Mouse (Mus musculus): ENCODE data around the gene Rlf. TPM values are rescaled to one million over a fixed set of nuclear protein-coding genes. Genes with fewer than 3 reads are reported as not detected.

The Rlf gene
- 1.8 and 3.2 TPM in 2 replicates for polyA plus RNA-seq (2012)

DNA sequence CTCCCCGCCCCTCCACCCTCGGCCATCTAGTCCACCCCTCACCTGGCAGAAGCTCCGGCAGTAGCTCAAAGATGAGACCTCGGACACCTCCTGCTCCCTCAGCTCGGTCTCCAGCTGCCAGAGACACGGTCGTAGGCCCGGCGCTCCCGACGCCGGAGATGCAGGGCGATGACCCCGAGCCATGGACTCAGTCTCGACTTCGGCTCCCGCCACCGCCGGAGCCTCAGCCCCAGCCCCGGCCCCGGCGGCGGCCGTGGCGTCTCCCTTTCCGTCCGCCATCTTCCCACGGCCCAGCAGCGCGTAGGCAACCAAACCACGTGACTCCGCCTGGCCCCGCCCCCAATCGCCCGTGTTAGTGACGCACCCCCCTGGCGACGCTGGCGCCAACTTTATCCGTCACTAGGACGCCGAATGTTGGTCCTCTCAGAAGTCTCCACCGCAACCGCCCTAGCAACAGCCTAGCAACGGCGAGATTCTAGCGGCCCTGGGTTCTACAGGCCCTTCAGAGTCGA is at the start of gene Rlf:
Gene Rlf, minus strand, starts transcription at position 292 of the 512 bp plus-strand sequence.

DNA sequence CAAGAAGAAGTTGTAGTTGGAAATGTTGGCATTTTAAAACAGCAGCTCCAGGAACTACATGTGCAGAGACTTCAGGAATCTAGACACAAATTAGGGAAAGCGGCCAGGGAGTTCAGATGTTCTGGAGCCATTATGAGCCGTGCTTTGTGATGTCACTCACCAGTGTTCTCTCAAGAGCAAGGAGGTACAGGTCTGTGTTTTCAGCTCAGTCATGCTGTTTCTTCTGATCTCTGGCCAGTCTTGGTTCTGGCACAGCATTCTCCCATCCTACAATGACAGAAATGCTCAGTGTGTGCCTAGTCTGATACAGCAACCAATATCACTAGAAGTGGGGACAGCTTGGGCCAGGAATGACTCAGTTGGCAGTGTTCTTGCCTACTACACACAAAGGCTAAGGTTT is 105.8 kb downstream of the Rlf start, which contains the start of gene Tmco2:
Gene Tmco2, minus strand, starts transcription at position 101 of the 400 bp plus-strand sequence.

DNA sequence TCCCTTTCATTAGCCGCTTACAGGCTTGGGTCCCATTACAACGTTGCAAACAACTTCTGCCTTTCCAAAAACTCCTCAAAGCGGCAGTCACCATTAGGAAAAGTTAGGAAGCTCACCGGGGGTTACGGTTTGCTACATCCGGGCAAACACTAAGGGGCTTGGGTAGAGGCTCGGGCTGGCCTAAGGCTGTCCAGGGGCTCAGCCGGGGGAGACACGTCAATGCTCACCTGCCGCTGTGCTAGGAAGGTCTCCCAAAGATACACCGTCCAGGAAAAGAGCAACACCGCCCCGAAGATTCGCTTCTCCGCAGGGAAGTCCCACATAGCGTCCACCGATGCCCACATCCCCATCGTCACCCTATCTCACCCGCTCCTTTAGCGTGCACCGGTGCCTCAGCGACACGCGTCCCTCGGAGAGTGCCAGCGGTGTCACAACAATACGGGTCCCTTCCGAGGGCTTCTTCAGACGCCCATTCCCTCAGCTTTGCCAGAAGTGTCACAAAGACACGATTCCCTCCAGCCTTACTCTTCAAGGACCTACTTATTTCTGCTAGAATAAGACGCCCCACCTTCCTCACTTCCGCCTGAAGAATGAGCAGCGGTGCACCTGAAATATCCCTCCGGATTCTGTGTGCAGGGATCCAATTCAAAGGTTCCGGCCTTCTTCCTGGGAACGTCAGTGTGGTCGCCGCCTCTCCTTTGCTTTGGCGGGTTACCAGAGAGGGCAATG is 117.1 kb downstream of the Rlf start, which contains the start of gene Zmpste24:
Gene Zmpste24, minus strand, starts transcription at position 592 of the 729 bp plus-strand sequence.

Other genes starting within 250 kb of the Rlf start
- gene Smap2, start 197.8 kb downstream of the Rlf start, polyA plus RNA-seq (2012): 32.3 and 39.6 TPM in 2 replicates
- not detected in 2 replicates for gene Col9a2, start 175.7 kb downstream of the Rlf start, polyA plus RNA-seq (2012)
- 5.0 and 6.1 TPM in 2 replicates for gene Zmpste24, start 116.8 kb downstream of the Rlf start, polyA plus RNA-seq (2012)
- not detected in 2 replicates for gene Tmco2, start 105.9 kb downstream of the Rlf start, polyA plus RNA-seq (2012)
- gene Gm12888, start 109.8 kb upstream of the Rlf start, polyA plus RNA-seq (2012): not detected in 2 replicates
- gene Gm12886, start 208.0 kb upstream of the Rlf start, polyA plus RNA-seq (2012): not detected in 2 replicates